Mouse (Mus musculus) lung, adult 2 months (tissue): ENCODE measurements around the gene Ttyh3.

Experiments
- CTCF ChIP-seq: fragments of 200-500 bp; IDR thresholded peaks from 2 replicates; pipeline ENCODE4 v1.5.1; 2011; ENCODE audit warnings: mild to moderate bottlenecking, low read length, control low read depth; ENCODE audit not compliant: insufficient read depth
- POLR2A ChIP-seq: fragments of 200-500 bp; IDR thresholded peaks from 2 replicates; pipeline ENCODE4 v1.6.1; 2011; ENCODE audit warnings: low read depth, mild to moderate bottlenecking, control low read depth, low read length, borderline replicate concordance; ENCODE audit errors: extremely low read depth

DNA sequence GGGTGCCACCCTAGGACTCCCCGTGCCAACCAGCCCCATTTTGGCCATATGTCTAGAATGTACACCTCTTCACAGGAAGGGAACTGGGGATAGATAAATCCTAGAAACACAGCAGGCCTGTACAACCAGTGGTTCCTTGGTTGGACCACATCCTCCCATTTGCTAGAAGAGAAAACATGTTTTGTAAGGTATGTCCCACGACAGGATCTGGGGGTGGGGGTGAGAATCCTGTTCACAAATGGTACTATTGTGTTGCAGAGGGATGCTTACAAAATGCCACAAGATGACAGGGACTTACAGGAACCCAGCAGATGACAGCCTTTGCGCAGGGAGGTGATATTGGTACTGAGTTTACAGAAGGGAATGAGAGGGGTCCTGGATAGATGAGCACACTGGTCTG, 10.8 kb downstream of the Ttyh3 start:
- TF ChIP-seq CTCF (no peak), POLR2A (no peak)
